Mouse (Mus musculus): ENCODE measurements around the gene Zkscan17. TPM values are rescaled to one million over a fixed set of nuclear protein-coding genes. Genes with fewer than 3 reads are reported as not detected.

The Zkscan17 gene
- total and polyA plus RNA-seq, 2 experiments = 5.1 to 9.4 TPM

DNA sequence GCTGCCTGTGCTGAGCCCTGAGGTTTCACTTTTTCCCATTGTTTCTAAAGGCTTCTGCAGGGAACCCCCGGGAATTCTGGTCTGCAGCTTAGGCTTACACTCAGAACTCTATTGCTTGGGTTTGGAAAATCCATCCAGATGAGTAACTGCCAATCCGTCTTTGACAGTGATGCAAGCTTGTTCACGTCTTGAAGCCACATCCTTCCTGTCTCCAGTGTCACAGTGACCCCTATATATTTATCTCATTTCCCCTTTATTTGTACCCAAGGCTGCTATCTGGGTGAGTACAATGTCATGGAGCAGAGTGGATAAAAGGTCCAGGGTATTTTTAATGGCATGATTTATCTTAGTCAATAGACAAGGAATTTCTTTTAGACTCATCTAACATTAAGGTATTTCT lies 14.8 kb upstream of the Zkscan17 start, which contains the start of gene Nlrp3:
Gene Nlrp3, plus strand, starts transcription at position 245 of the 400 bp plus-strand sequence.
- H3K79me2 ChIP-seq (ENCODE audit: control insufficient read depth, insufficient read depth, low read length) = no peaks in the 10 kb centered on the region
- 74% methylated on average over 3 of the region's 3 CpGs for WGBS
- no peaks in the 10 kb centered on the region for H3K4me1 ChIP-seq (ENCODE audit: control insufficient read depth, insufficient read depth, low read length)
- no peak for TF ChIP-seq CTCF (IDR thresholded peaks at IDR 0.05; ENCODE audit: low read depth, low read length)
- H3K4me3 ChIP-seq (ENCODE audit: insufficient read depth, low read depth, low read length) = peak within 1 kb of the TSS; percentile 33; the same call in 1 of the 2 replicates
- H3K27me3 ChIP-seq (ENCODE audit: control insufficient read depth, insufficient read depth, low read length) = no peaks in the 10 kb centered on the region
- H3K27ac ChIP-seq (replicated peaks; ENCODE audit: insufficient read depth, low read depth, low read length) = peak within 1 kb of the TSS; percentile 19; the same call in 1 of the 2 replicates
- peak; percentile 29 for DNase-seq (ENCODE audit: extremely low read depth, low read depth, low spot score)
- no peaks in the 10 kb centered on the region for H3K36me3 ChIP-seq (ENCODE audit: control insufficient read depth, insufficient read depth, low read length)
- no peak within 1 kb of the TSS for H3K9ac ChIP-seq (ENCODE audit: low read depth, low read length)

DNA sequence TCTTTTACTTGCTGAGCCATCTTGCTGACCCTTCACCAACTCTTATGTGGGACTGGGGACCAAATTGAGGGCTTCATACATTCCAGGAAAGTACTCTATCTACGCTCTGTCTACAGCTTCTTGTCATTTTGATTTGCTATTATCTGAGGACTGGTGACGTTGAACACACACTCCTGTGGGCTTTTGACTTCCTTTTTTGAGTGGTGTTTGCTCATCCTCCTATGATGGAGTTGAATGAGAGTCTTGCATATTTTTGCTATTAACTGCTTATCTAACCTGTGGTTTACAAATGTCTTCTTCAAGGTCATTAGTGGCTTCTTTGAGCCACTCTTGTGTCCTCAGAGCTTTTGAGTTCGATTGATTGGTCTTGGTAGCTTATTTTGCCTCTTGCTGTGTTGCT lies 13.6 kb upstream of the Zkscan17 start:
- Histone ChIP-seq H3K27me3 (ENCODE audit: control insufficient read depth, insufficient read depth, low read length) (no peaks in the 10 kb centered on the region), H3K4me3 (ENCODE audit: insufficient read depth, low read depth, low read length) (no peak overlapping the region), H3K36me3 (ENCODE audit: control insufficient read depth, insufficient read depth, low read length) (no peaks in the 10 kb centered on the region), H3K27ac (replicated peaks; ENCODE audit: insufficient read depth, low read depth, low read length) (no peak overlapping the region), H3K79me2 (ENCODE audit: control insufficient read depth, insufficient read depth, low read length) (no peaks in the 10 kb centered on the region), H3K9ac (ENCODE audit: low read depth, low read length) (no peak overlapping the region), H3K4me1 (ENCODE audit: control insufficient read depth, insufficient read depth, low read length) (no peaks in the 10 kb centered on the region)
- 74% methylated on average over 3 of the region's 3 CpGs for WGBS
- no peak for DNase-seq (ENCODE audit: extremely low read depth, low read depth, low spot score)
- no peak for TF ChIP-seq POLR2A (IDR thresholded peaks at IDR 0.05; ENCODE audit: extremely low read depth, insufficient read depth, low read length)
- no peak for TF ChIP-seq CTCF (IDR thresholded peaks at IDR 0.05; ENCODE audit: low read depth, low read length)

DNA sequence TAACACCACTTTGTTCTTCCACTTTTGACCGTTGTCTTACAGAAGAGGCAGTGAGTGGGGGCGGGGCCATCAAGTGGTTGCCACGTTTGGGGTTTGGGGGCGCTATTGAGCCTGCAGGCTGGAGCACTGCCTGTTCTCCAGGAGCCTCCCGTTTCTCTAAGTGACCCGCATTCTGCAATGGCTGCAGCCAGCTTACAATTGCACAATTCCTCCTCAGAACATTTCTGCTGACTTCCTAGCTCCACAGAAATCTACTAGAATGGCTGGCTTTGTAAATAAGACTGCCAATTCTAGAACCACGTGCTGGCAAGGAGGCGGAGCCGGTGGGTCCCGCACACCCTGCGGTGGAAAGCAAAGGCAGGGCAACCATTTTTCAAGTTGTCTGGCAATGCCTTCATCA lies 11.8 kb upstream of the Zkscan17 start:
- Histone ChIP-seq H3K4me3 (ENCODE audit: insufficient read depth, low read depth, low read length) (no peak overlapping the region), H3K4me1 (ENCODE audit: control insufficient read depth, insufficient read depth, low read length) (no peaks in the 10 kb centered on the region), H3K79me2 (ENCODE audit: control insufficient read depth, insufficient read depth, low read length) (no peaks in the 10 kb centered on the region), H3K36me3 (ENCODE audit: control insufficient read depth, insufficient read depth, low read length) (no peaks in the 10 kb centered on the region), H3K9ac (ENCODE audit: low read depth, low read length) (no peak overlapping the region), H3K27ac (replicated peaks; ENCODE audit: insufficient read depth, low read depth, low read length) (no peak overlapping the region), H3K27me3 (ENCODE audit: control insufficient read depth, insufficient read depth, low read length) (no peaks in the 10 kb centered on the region)
- WGBS = 17% methylated on average over 11 of the region's 11 CpGs
- TF ChIP-seq CTCF (IDR thresholded peaks at IDR 0.05; ENCODE audit: low read depth, low read length) (peak; percentile 40), POLR2A (IDR thresholded peaks at IDR 0.05; ENCODE audit: extremely low read depth, insufficient read depth, low read length) (no peak)
- DNase-seq (ENCODE audit: extremely low read depth, low read depth, low spot score) = peak; percentile 58

DNA sequence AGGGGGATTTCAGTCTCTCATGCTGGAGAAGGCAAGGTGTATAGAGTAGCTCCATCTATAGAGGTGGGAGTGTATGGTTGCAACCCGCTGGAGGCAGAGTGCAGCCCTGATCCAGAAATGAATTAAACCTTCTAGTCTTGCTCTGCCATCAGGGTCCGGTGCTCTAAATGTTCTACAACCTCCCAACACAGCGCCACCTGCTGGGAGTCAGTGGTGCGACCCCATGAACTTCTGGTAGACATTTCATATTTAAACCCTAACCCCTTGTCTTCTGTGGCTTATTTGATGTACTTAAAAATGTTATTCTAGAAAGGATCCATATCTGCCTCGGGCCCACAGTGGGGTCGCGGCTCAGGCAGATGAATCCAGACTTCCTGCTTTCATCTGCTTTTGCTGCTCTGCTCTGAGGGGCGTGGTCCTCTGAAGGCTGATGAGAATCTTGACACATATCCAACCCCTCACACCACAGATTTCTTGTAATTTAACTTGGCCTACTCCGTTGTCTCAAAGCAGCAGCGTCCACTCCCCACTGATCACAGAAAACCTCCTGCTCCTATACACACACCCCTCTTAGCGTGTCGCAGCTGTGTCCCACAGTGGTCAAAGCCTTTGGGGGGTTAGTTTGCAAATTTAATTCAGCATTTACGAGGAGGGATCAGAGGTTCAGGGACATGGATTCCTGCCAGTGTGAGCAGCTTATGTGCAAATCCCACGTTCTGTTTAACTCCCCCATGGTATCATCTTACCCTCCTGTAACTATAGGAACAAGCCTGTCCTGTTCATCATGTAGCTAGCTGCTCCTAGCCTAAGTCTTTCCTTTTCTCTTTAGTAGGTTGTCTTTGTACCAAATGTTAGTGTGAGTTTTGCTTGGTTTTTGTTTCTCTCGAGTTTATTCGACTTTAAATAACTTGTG lies 10.9 kb upstream of the Zkscan17 start:
- H3K36me3 ChIP-seq (ENCODE audit: control insufficient read depth, insufficient read depth, low read length) = no peaks in the 10 kb centered on the region
- H3K79me2 ChIP-seq (ENCODE audit: control insufficient read depth, insufficient read depth, low read length) = no peaks in the 10 kb centered on the region
- no peak overlapping the region for H3K4me3 ChIP-seq (ENCODE audit: insufficient read depth, low read depth, low read length)
- H3K27ac ChIP-seq (replicated peaks; ENCODE audit: insufficient read depth, low read depth, low read length) = no peak overlapping the region
- H3K9ac ChIP-seq (ENCODE audit: low read depth, low read length) = no peak overlapping the region
- H3K4me1 ChIP-seq (ENCODE audit: control insufficient read depth, insufficient read depth, low read length) = no peaks in the 10 kb centered on the region
- DNase-seq (ENCODE audit: extremely low read depth, low read depth, low spot score) = no peak
- WGBS = 78% methylated on average over 16 of the region's 16 CpGs
- TF ChIP-seq CTCF (IDR thresholded peaks at IDR 0.05; ENCODE audit: low read depth, low read length) (peak; percentile 68), POLR2A (IDR thresholded peaks at IDR 0.05; ENCODE audit: extremely low read depth, insufficient read depth, low read length) (no peak)
- no peaks in the 10 kb centered on the region for H3K27me3 ChIP-seq (ENCODE audit: control insufficient read depth, insufficient read depth, low read length)

DNA sequence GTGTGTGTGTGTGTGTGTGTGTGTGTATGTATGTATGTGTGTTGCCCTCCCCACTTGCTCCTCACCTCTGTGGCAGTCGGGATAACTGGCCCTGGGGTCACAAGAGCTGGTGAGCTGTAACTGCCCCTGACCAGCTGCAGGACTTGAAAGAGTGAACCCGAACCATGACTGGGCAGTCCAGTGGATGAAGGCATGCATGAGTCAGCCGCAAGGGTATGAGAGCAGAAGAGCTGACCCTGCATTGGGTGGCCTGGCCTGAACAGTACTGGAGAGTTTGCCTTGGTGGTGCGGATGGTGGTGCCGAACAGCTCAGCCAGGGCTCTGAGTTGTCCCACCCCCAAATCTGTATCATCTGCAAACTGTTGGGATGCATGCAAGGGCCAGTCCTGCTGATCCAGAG lies 5.0 kb upstream of the Zkscan17 start:
- Histone ChIP-seq H3K9ac (ENCODE audit: low read depth, low read length) (no peak overlapping the region), H3K4me1 (ENCODE audit: control insufficient read depth, insufficient read depth, low read length) (no peaks in the 10 kb centered on the region), H3K27me3 (ENCODE audit: control insufficient read depth, insufficient read depth, low read length) (no peaks in the 10 kb centered on the region), H3K36me3 (ENCODE audit: control insufficient read depth, insufficient read depth, low read length) (no peaks in the 10 kb centered on the region), H3K27ac (replicated peaks; ENCODE audit: insufficient read depth, low read depth, low read length) (no peak overlapping the region), H3K4me3 (ENCODE audit: insufficient read depth, low read depth, low read length) (no peak overlapping the region), H3K79me2 (ENCODE audit: control insufficient read depth, insufficient read depth, low read length) (no peaks in the 10 kb centered on the region)
- no peak for DNase-seq (ENCODE audit: extremely low read depth, low read depth, low spot score)
- WGBS = 87% methylated on average over 5 of the region's 5 CpGs
- TF ChIP-seq POLR2A (IDR thresholded peaks at IDR 0.05; ENCODE audit: extremely low read depth, insufficient read depth, low read length) (no peak), CTCF (IDR thresholded peaks at IDR 0.05; ENCODE audit: low read depth, low read length) (no peak)
